Comparison of ENCODE assay signal across 14 mouse cellular contexts in genomic region chr2:73357004-73357403, GRCm38 (mm10). TPM values are rescaled to one million over a fixed set of nuclear protein-coding genes. Genes with fewer than 3 reads are reported as not detected.
DNase-seq lines count a peak whose midpoint lies in the region; ATAC-seq and TF ChIP-seq lines count a peak whose summit lies in the region.
"Had no signal": no experiment of that assay in that cellular context is flagged by ENCODE, and none has a peak within 500 bp of the region (broad histone marks: within the 10 kb centered on the region; RNA-seq: fewer than 3 reads in every experiment).

No protein-coding gene starts in this region.

- TF ChIP-seq CTCF in gastrocnemius, adult 2 months (IDR thresholded peaks at IDR 0.05), result no peak

- H3K27me3 ChIP-seq in liver, embryonic 12.5 days (replicated peaks), result no peaks in the 10 kb centered on the region
- H3K27me3 ChIP-seq in liver, embryonic 11.5 days (replicated peaks; ENCODE audit: control insufficient read depth, insufficient read depth, low read length), result no peaks in the 10 kb centered on the region
- no peaks in the 10 kb centered on the region for H3K27me3 ChIP-seq in stomach, embryonic 15.5 days (replicated peaks)
- H3K27me3 ChIP-seq in kidney, embryonic 14.5 days (ENCODE audit: control insufficient read depth, insufficient read depth, low read length), result no peaks in the 10 kb centered on the region
- H3K27me3 ChIP-seq: lung, embryonic 15.5 days; neural tube, embryonic 15.5 days had no signal

- no peak for ATAC-seq in liver, embryonic 12.5 days
- ATAC-seq in liver, embryonic 11.5 days (replicated peaks; ENCODE audit: low FRiP score), result no peak
- ATAC-seq in stomach, embryonic 15.5 days (ENCODE audit: insufficient read depth, low FRiP score, low read depth), result no peak
- ATAC-seq in kidney, embryonic 14.5 days (ENCODE audit: low FRiP score, low TSS enrichment), result no peak

- H3K36me3 ChIP-seq in liver, embryonic 12.5 days, result peaks cover 16% of the 10 kb centered on the region
- H3K36me3 ChIP-seq in liver, embryonic 11.5 days (ENCODE audit: control insufficient read depth, insufficient read depth, low read length), result no peaks in the 10 kb centered on the region
- H3K36me3 ChIP-seq in stomach, embryonic 15.5 days, result no peaks in the 10 kb centered on the region
- H3K36me3 ChIP-seq in kidney, embryonic 14.5 days (ENCODE audit: control insufficient read depth, insufficient read depth, low read length), result no peaks in the 10 kb centered on the region
- H3K36me3 ChIP-seq: lung, embryonic 15.5 days had no signal

- WGBS in liver, embryonic 12.5 days (ENCODE audit: insufficient replicate concordance), result 87% methylated on average over 18 of the region's 18 CpGs
- 80% methylated on average over 18 of the region's 18 CpGs for WGBS in liver, embryonic 11.5 days
- 48% methylated on average over 18 of the region's 18 CpGs for WGBS in stomach, embryonic 15.5 days
- 81% methylated on average over 18 of the region's 18 CpGs for WGBS in kidney, embryonic 14.5 days

- peak overlapping the region; percentile 49 for H3K4me3 ChIP-seq in gastrocnemius, adult 2 months
- H3K4me3 ChIP-seq in liver, embryonic 12.5 days, result no peak overlapping the region
- no peak overlapping the region for H3K4me3 ChIP-seq in liver, embryonic 11.5 days (ENCODE audit: low read depth, low read length)
- H3K4me3 ChIP-seq in stomach, embryonic 15.5 days (replicated peaks), result no peak overlapping the region
- H3K4me3 ChIP-seq in kidney, embryonic 14.5 days (ENCODE audit: low read length), result no peak overlapping the region
- H3K4me3 ChIP-seq: lung, embryonic 15.5 days; neural tube, embryonic 15.5 days had no signal

- H3K4me1 ChIP-seq in liver, embryonic 12.5 days, result peaks cover 33% of the 10 kb centered on the region
- peaks cover 13% of the 10 kb centered on the region for H3K4me1 ChIP-seq in liver, embryonic 11.5 days (replicated peaks; ENCODE audit: control insufficient read depth, insufficient read depth, low read length)
- H3K4me1 ChIP-seq in stomach, embryonic 15.5 days, result no peaks in the 10 kb centered on the region
- H3K4me1 ChIP-seq in kidney, embryonic 14.5 days (ENCODE audit: control insufficient read depth, insufficient read depth, low read length), result no peaks in the 10 kb centered on the region
- H3K4me1 ChIP-seq: neural tube, embryonic 15.5 days had no signal

- H3K9ac ChIP-seq in liver, embryonic 12.5 days, result no peak overlapping the region
- no peak overlapping the region for H3K9ac ChIP-seq in liver, embryonic 11.5 days (ENCODE audit: low read depth, low read length)
- H3K9ac ChIP-seq in stomach, embryonic 15.5 days, result no peak overlapping the region
- H3K9ac ChIP-seq in kidney, embryonic 14.5 days (ENCODE audit: low read depth, low read length), result no peak overlapping the region
- H3K9ac ChIP-seq: lung, embryonic 15.5 days; neural tube, embryonic 15.5 days had no signal

- intact Hi-C loops in gastrocnemius, adult 2 months (cut with DNase I), result no loop called here

- H3K9me3 ChIP-seq in liver, embryonic 12.5 days (replicated peaks), result no peaks in the 10 kb centered on the region
- H3K9me3 ChIP-seq in liver, embryonic 11.5 days (ENCODE audit: control insufficient read depth, low read length), result no peaks in the 10 kb centered on the region
- no peaks in the 10 kb centered on the region for H3K9me3 ChIP-seq in stomach, embryonic 15.5 days
- no peaks in the 10 kb centered on the region for H3K9me3 ChIP-seq in kidney, embryonic 14.5 days (ENCODE audit: control insufficient read depth, low read length)
- H3K9me3 ChIP-seq: lung, embryonic 15.5 days; neural tube, embryonic 15.5 days had no signal

- peak overlapping the region; percentile 56 for H3K27ac ChIP-seq in gastrocnemius, adult 2 months
- H3K27ac ChIP-seq in liver, embryonic 12.5 days, result 0 out of 2 replicates have a peak overlapping the region, but pooled peaks have one; percentile 27
- no peak overlapping the region for H3K27ac ChIP-seq in liver, embryonic 11.5 days (ENCODE audit: low read depth, low read length)
- no peak overlapping the region for H3K27ac ChIP-seq in stomach, embryonic 15.5 days
- no peak overlapping the region for H3K27ac ChIP-seq in kidney, embryonic 14.5 days (ENCODE audit: low read depth, low read length)
- H3K27ac ChIP-seq: lung, embryonic 15.5 days; neural tube, embryonic 15.5 days had no signal

- no peak overlapping the region for H3K4me2 ChIP-seq in liver, embryonic 12.5 days
- H3K4me2 ChIP-seq in liver, embryonic 11.5 days, result no peak overlapping the region
- peak overlapping the region; percentile 23 for H3K4me2 ChIP-seq in stomach, embryonic 15.5 days
- H3K4me2 ChIP-seq in kidney, embryonic 14.5 days (replicated peaks; ENCODE audit: low read depth, low read length), result no peak overlapping the region
- H3K4me2 ChIP-seq: lung, embryonic 15.5 days; neural tube, embryonic 15.5 days had no signal

- DNase-seq in gastrocnemius, adult 2 months, result peak; percentile 48
- DNase-seq in gastrocnemius, adult 8-10 months (ENCODE audit: low spot score in 2 of 2), result no peak
- no peak for DNase-seq in liver, embryonic 11.5 days (ENCODE audit: low spot score)
- peak; percentile 31 for DNase-seq in fibroblast of lung, adult 2 months (ENCODE audit: low read depth)
- no peak for DNase-seq in adipocyte (ENCODE audit: low spot score)
- DNase-seq: adrenal gland, adult 8-10 months; cerebellum, adult 11 months; kidney, adult 2 months; midbrain, embryonic 14.5 days had no signal

RNA-seq across cellular contexts. Expression of gene Gpr155, which starts 29.4 kb away (rescaled TPM):
- total RNA-seq in gastrocnemius, adult 2 months (2021), result 10 to 100 TPM; 14.1 to 15.7 TPM
- 10 to 100 TPM; 14.6 to 21.7 (median 19.3) TPM for total RNA-seq in gastrocnemius, adult 8-10 months (2022)
- polyA plus RNA-seq in liver, embryonic 12.5 days (2016; fragmentation: Nextera tagmentation; extraction: Ambion mirVana), result 8.7 and 9.2 TPM in 2 replicates
- polyA plus RNA-seq in liver, embryonic 11.5 days (2014; fragmentation: Nextera tagmentation; extraction: Ambion mirVana), result 6.3 and 8.4 TPM in 2 replicates
- 4.1 and 6.0 TPM in 2 replicates for polyA plus RNA-seq in stomach, embryonic 15.5 days (2015; fragmentation: Nextera tagmentation; extraction: Ambion mirVana)
- 4.9 and 6.9 TPM in 2 replicates for polyA plus RNA-seq in kidney, embryonic 14.5 days (2014; fragmentation: Nextera tagmentation; extraction: Ambion mirVana)

RNA-seq across cellular contexts. Expression of gene Cir1, which starts 44.5 kb away (rescaled TPM):
- total RNA-seq in gastrocnemius, adult 2 months (2021), result 10 to 100 TPM; 12.0 to 12.7 TPM
- 10 to 100 TPM in 2 of 4 experiments, 1 to 10 TPM in 2; 8.8 to 14.1 (median 11.7) TPM for total RNA-seq in gastrocnemius, adult 8-10 months (2022)
- 17.4 and 19.1 TPM in 2 replicates for polyA plus RNA-seq in liver, embryonic 12.5 days (2016; fragmentation: Nextera tagmentation; extraction: Ambion mirVana)
- 22.1 and 22.6 TPM in 2 replicates for polyA plus RNA-seq in liver, embryonic 11.5 days (2014; fragmentation: Nextera tagmentation; extraction: Ambion mirVana)
- 24.6 and 26.5 TPM in 2 replicates for polyA plus RNA-seq in stomach, embryonic 15.5 days (2015; fragmentation: Nextera tagmentation; extraction: Ambion mirVana)
- polyA plus RNA-seq in kidney, embryonic 14.5 days (2014; fragmentation: Nextera tagmentation; extraction: Ambion mirVana), result 24.1 and 31.8 TPM in 2 replicates

RNA-seq across cellular contexts. Expression of gene Scrn3, which starts 44.6 kb away (rescaled TPM):
- total RNA-seq in gastrocnemius, adult 2 months (2021), result 10 to 100 TPM; 50.4 to 51.0 TPM
- total RNA-seq in gastrocnemius, adult 8-10 months (2022), result 10 to 100 TPM; 57.9 to 59.9 (median 58.6) TPM
- 27.1 and 28.3 TPM in 2 replicates for polyA plus RNA-seq in liver, embryonic 12.5 days (2016; fragmentation: Nextera tagmentation; extraction: Ambion mirVana)
- 27.6 and 31.6 TPM in 2 replicates for polyA plus RNA-seq in liver, embryonic 11.5 days (2014; fragmentation: Nextera tagmentation; extraction: Ambion mirVana)
- 15.0 and 15.3 TPM in 2 replicates for polyA plus RNA-seq in stomach, embryonic 15.5 days (2015; fragmentation: Nextera tagmentation; extraction: Ambion mirVana)
- 9.8 and 14.5 TPM in 2 replicates for polyA plus RNA-seq in kidney, embryonic 14.5 days (2014; fragmentation: Nextera tagmentation; extraction: Ambion mirVana)

Comparison
In these comparisons a context has a peak if more than half of its experiments do, and no peak if none do; other contexts are left out.
1. DNase-seq: peak in gastrocnemius, adult 2 months (single experiment) and fibroblast of lung, adult 2 months (single experiment); none in gastrocnemius, adult 8-10 months (0 of 2), liver, embryonic 11.5 days (single experiment) and adipocyte (single experiment).
2. H3K27ac ChIP-seq: peak in gastrocnemius, adult 2 months (single experiment) and liver, embryonic 12.5 days (single experiment); none in liver, embryonic 11.5 days (single experiment), stomach, embryonic 15.5 days (single experiment) and kidney, embryonic 14.5 days (single experiment).